Mouse (Mus musculus) spleen, adult 2 months (tissue): ENCODE results near the gene Dnajc3.

Experiments
- CTCF ChIP-seq: fragments of 200-500 bp; IDR thresholded peaks from 2 replicates; pipeline ENCODE4 v1.5.1; 2011; ENCODE audit warnings: mild to moderate bottlenecking, inconsistent platforms; ENCODE audit not compliant: insufficient read depth, insufficient read length, insufficient replicate concordance; ENCODE audit errors: extremely low read depth
- POLR2A ChIP-seq: fragments of 200-500 bp; IDR thresholded peaks from 2 replicates; pipeline ENCODE4 v1.6.1; 2011; ENCODE audit warnings: low read depth, low read length, inconsistent platforms

DNA sequence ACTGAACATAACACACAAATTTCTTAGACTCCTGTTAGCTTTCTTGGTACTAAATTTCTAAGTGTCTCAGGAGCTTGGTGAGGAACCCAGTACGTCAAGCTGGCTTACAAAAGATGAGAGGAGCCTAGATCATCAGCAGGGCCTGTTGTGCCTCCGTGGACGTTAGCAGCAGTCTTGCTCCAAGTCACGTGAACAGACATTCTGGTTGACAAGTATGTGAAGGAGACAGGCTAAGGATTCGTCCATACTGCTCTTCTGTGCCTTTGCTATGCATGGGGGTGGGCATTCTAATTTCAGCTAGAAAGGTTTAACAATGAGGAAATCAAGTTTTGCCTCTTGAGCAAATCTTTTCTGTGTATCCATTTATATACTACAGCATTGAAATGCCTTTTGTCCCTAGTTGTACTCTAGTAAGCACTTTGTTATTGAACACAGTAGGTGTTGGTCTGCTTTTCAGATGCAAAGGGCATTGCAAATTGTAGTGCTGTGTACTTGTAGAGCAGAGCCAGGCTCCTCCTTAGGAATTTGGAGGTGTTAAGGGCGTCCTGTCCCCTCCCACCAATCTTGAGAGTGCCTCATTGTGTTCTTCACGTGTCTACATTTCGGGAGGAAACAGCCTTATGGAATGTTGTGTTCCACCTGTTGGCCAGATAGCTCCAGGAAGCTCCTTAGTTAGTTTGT is 39.5 kb downstream of the Dnajc3 start:
- TF ChIP-seq CTCF (no peak), POLR2A (no peak)
